Mouse (Mus musculus) adipose tissue, adult 10 weeks (tissue): Measurements from ENCODE around the gene Krtap20-2. TPM values are rescaled to one million over a fixed set of nuclear protein-coding genes. Genes with fewer than 3 reads are reported as not detected.

Experiments
- polyA plus RNA-seq: library from polyadenylated mRNA; stranded (reverse); fragments of 350-450 nt; fragmentation: Illumina TruSeq; extraction: RNeasy Lipid Tissue Mini Kit (QIAGEN cat#74804); gene quantifications from one replicate; pipeline ENCODE4 v1.2.3, GENCODE M21; 2014; ENCODE audit warnings: low read depth, low replicate concordance

The Krtap20-2 gene
- polyA plus RNA-seq: not detected

DNA sequence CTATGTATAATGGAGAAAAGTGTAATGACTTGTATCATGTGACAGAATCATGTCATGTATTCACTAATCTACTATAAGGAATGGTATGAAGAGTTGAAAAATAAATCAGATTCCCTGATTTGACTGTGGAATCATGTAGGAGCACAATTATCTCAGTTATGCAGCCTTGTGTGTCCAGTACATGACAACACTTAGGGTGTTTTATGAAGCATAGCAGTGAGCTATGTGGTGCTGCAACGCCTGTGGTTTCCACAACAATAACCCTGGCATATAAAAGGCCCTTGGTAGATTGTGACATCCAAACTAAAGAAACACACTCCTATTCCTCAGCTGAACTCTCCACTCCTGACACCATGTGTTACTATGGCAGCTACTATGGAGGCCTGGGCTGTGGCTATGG lies at the start of gene Krtap20-2:
Gene Krtap20-2 (plus strand): TSS at position 301 of the 400 bp plus-strand sequence.

DNA sequence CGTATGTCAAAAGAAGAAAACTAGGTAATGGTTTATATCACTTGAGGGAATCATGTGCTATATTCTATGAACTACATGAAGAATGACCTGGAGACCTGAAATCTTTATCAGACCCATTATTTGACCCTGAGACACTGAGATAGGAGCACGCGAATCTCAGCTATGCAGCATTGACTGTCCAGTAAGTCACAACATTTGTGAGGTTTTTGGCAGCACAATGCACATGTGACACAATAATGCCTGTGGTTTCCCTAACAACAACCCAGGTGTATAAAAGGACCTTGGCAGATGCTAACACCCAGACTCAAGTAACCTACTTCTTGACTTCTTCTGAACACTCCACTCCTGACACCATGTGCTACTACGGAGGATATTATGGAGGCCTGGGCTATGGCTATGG lies 48.0 kb upstream of the Krtap20-2 start, which contains the start of gene Gm9789:
Gene Gm9789 (plus strand): TSS at position 301 of the 400 bp plus-strand sequence.

GRCm38 (mm10) chr16:89169190-89169589 lies 36.5 kb upstream of the Krtap20-2 start, which contains the start of gene Gm7735:
Gm7735 (plus strand) TSS chr16:89169490.

GRCm38 (mm10) chr16:89174435-89174834 lies 31.2 kb upstream of the Krtap20-2 start, which contains the start of gene 1110057P08Rik:
1110057P08Rik (plus strand) TSS chr16:89174735.

Other genes starting within 250 kb of the Krtap20-2 start
- not detected for gene Krtap16-3, start 243.0 kb upstream of the Krtap20-2 start, polyA plus RNA-seq
- gene Krtap22-2, start 195.1 kb upstream of the Krtap20-2 start, polyA plus RNA-seq: not detected
- gene Gm10229, start 190.6 kb upstream of the Krtap20-2 start, polyA plus RNA-seq: not detected
- gene Krtap6-1, start 174.2 kb upstream of the Krtap20-2 start, polyA plus RNA-seq: not detected
- not detected for gene Gm10228, start 164.4 kb upstream of the Krtap20-2 start, polyA plus RNA-seq
- gene Krtap6-5, start 158.0 kb upstream of the Krtap20-2 start, polyA plus RNA-seq: not detected
- gene 1110025L11Rik, start 141.9 kb upstream of the Krtap20-2 start, polyA plus RNA-seq: not detected
- not detected for gene Krtap6-3, start 121.8 kb upstream of the Krtap20-2 start, polyA plus RNA-seq
- gene Gm6358, start 65.0 kb upstream of the Krtap20-2 start, polyA plus RNA-seq: not detected
- not detected for gene Gm10061, start 54.8 kb upstream of the Krtap20-2 start, polyA plus RNA-seq
- gene Gm9789, start 47.9 kb upstream of the Krtap20-2 start, polyA plus RNA-seq: not detected
- gene Gm7735, start 36.4 kb upstream of the Krtap20-2 start, polyA plus RNA-seq: not detected
- gene 1110057P08Rik, start 31.1 kb upstream of the Krtap20-2 start, polyA plus RNA-seq: not detected
- not detected for gene Krtap21-1, start 198.0 kb downstream of the Krtap20-2 start, polyA plus RNA-seq
- not detected for gene Krtap6-2, start 214.2 kb downstream of the Krtap20-2 start, polyA plus RNA-seq